Mouse (Mus musculus) mesoderm, embryonic 11.5 days (tissue): ENCODE measurements around the gene Urah.

Experiments
- DNase-seq: peaks from one replicate; pipeline ENCODE4 v3.0.0-alpha.2; 2012; ENCODE audit warnings: low read depth, low spot score

Urah gene

DNA sequence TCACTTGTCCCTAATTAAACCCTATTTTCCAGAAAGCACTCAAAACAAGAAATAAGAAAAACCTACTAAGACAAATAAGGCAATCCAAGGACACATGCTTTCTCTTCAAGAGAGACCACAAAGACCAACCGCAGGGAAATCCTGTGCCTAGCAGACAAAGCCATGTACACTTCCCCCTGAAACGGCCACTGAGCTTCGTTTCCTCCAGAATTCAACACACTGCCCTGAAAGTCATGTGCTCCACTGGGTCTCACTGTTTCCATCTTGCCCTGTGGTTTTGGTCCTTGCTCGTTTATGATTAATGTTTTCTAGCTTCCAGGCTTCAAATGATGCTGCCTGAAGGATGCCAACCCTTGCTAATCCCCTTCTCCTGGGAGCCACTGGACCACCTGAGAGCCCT is 39.4 kb downstream of the Urah start:
- DNase-seq, result no peak

DNA sequence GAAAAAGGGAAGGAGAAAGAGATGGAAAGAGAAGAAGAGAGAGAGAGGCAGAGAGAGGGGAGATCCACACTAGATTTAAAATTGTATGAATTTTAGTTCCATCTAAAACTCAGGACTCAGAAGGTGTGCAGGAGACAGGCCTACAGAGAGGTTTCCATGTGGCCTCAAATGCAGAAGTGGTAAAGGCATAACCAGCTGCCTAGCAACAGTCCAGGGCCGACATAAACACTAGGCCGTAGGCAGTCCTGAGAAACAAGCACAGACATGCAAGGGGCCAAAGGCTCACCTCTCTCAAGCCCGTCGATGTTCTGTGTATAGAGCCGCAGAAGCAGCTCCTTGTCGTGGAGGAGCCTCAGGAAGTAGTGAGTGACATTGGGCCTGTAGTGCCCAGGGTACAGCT is 42.5 kb downstream of the Urah start:
- DNase-seq, result no peak

- no peak for DNase-seq
Measured at GRCm38 (mm10) chr7:140879355-140879754, 44.5 kb downstream of the Urah start.

DNA sequence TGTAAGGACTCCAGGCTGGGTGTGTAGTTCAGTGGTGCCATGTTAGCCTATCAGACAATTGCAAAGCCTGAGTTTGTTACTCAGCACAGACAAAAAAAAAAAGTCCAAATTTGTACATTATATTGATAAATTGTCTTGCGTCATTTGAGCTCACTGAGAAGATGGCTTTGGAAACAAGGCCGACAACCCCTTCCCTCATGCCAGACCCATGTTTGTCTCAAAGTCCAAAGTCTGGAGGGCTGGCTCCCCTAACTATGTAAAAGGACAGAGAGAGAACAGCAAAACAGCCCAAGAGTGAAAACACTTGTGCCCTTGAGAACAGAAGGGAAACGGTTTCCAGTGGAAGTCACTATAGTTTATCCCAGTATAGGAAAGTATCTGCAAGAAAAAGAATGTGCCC is 45.6 kb downstream of the Urah start:
- DNase-seq, result no peak

DNA sequence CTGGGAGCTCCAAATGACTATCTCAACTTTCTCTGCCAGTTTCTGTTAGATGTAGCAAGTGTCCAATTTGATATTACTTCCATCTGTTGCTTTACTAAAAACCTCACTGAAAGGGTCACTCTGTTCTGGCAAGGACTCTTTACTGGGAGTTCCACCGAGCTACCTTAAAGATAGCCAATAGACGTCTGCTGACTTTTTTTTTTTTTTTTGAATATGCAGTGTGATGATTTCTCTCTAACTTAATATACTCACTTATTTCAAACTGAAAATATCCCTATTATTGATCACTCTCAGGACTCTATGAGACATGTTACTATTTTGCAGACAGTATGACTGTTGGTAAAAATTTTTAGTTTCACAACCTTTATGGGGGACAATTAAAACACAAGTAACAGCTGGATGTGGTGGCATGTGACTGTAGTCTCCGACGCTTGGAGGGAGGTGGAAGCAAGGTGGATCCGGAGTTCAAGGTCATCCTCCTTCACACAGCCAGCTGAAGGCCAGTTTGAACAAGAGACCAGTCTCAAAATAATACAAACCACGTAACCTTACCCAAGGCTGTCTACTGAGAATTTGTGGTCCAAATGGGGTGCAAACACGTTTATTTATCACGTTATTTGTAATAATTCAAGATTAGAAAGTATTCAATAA is 46.2 kb downstream of the Urah start:
- DNase-seq, result no peak

DNA sequence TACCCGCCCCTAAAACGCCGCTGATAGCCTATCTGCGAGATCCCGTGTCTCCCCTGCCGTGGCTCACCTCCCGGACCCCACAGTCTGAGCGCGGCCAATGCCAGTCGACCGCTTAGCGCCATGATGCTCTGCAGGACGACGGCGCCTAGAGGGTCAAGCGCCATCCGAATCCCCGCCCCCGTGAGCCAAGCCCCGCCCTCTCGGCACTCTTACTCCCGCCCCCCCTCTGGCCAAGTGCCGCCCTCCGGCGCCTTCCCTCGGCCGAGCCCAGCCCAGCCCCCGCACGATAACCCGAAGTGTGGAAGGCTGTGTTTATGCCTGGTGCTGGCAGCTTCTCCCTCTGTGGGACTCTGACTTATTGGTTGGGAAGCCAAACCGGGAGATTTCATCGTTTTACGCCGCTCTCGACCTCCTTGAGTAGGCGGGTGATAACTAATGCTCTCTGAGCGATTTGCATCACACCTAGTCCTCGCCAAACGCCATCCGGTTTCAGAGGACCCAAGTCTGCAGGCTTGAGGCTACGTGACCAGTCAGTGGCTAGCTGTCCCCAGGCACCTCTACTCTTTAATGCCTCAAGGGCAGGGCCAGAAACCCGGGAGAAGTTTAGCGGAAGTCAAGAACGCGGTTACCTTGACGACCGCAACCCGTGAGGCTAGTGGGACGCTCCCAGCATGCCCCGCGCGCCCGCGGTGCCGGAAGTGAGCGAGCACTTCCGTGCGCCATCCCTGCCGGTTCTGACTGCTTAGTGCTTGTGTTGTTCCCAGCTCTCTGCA is 47.1 kb downstream of the Urah start, which contains the start of the genes Psmd13 and Sirt3:
Psmd13 (plus strand) TSS at position 273 of the 773 bp plus-strand sequence.
Sirt3 (minus strand) TSS at position 614 of the 773 bp plus-strand sequence.
- DNase-seq, result peak; percentile 95

- DNase-seq, result no peak
Measured at GRCm38 (mm10) chr7:140882469-140882803, 47.6 kb downstream of the Urah start.
